Comparison of ENCODE assay signal across 13 mouse cellular contexts in genomic region chr17:88400122-88400521, GRCm38 (mm10). TPM values are rescaled to one million over a fixed set of nuclear protein-coding genes. Genes with fewer than 3 reads are reported as not detected.
DNase-seq lines count a peak whose midpoint lies in the region; ATAC-seq and TF ChIP-seq lines count a peak whose summit lies in the region.
"Had no signal": no experiment of that assay in that cellular context is flagged by ENCODE, and none has a peak within 500 bp of the region (broad histone marks: within the 10 kb centered on the region; RNA-seq: fewer than 3 reads in every experiment).

No protein-coding gene starts in this region.

- no peaks in the 10 kb centered on the region for H3K4me1 ChIP-seq in midbrain, postnatal 0 days (ENCODE audit: insufficient read depth, low read length)
- peaks cover 3% of the 10 kb centered on the region for H3K4me1 ChIP-seq in heart, adult 2 months (ENCODE audit: control insufficient read depth, insufficient read depth, low read length)

- no peak overlapping the region for H3K4me3 ChIP-seq in left cerebral cortex, adult 2 months
- H3K4me3 ChIP-seq in midbrain, postnatal 0 days (ENCODE audit: low read depth, low read length): no peak overlapping the region
- H3K4me3 ChIP-seq in heart, adult 2 months: no peak overlapping the region
- H3K4me3 ChIP-seq: erythroblast, embryonic 14.5 days; heart, embryonic 13.5 days had no signal

- H3K36me3 ChIP-seq in midbrain, postnatal 0 days (ENCODE audit: insufficient read depth, low read length): no peaks in the 10 kb centered on the region
- no peaks in the 10 kb centered on the region for H3K36me3 ChIP-seq in heart, adult 2 months (ENCODE audit: control insufficient read depth, insufficient read depth, low read length)
- H3K36me3 ChIP-seq: heart, embryonic 13.5 days had no signal

- no peaks in the 10 kb centered on the region for H3K9me3 ChIP-seq in midbrain, postnatal 0 days (ENCODE audit: low read length)
- H3K9me3 ChIP-seq: heart, embryonic 13.5 days had no signal

- no peak overlapping the region for H3K9ac ChIP-seq in midbrain, postnatal 0 days (replicated peaks; ENCODE audit: low read length, poor library complexity, severe bottlenecking)
- no peak overlapping the region for H3K9ac ChIP-seq in heart, adult 2 months (ENCODE audit: low read depth, low read length)
- H3K9ac ChIP-seq: heart, embryonic 13.5 days; liver, postnatal 0 days had no signal

- intact Hi-C loops in left cerebral cortex, postnatal 4 days (cut with DNase I): no loop called here
- intact Hi-C loops in left cerebral cortex, adult 2 months (cut with DNase I): no loop called here
- intact Hi-C loops in heart, adult 2 months (cut with DNase I): no loop called here

- no peaks in the 10 kb centered on the region for H3K79me2 ChIP-seq in heart, adult 2 months (replicated peaks; ENCODE audit: control insufficient read depth, insufficient read depth, low read length)

- TF ChIP-seq POLR2A in heart, adult 2 months (IDR thresholded peaks at IDR 0.05; ENCODE audit: insufficient read depth, low read depth, low read length): no peak

- 42% methylated on average over 6 of the region's 6 CpGs for WGBS in midbrain, postnatal 0 days
- 63% methylated on average over 6 of the region's 6 CpGs for WGBS in heart, adult 2 months

- TF ChIP-seq EP300 in heart, adult 2 months (IDR thresholded peaks at IDR 0.05; ENCODE audit: insufficient read depth, low read depth, low read length): no peak

- TF ChIP-seq CTCF in left cerebral cortex, adult 2 months (IDR thresholded peaks at IDR 0.05): no peak
- TF ChIP-seq CTCF in midbrain, postnatal 0 days (IDR thresholded peaks at IDR 0.05): no peak
- no peak for TF ChIP-seq CTCF in heart, adult 2 months (IDR thresholded peaks at IDR 0.05)

- H3K27ac ChIP-seq in left cerebral cortex, adult 2 months: no peak overlapping the region
- no peak overlapping the region for H3K27ac ChIP-seq in midbrain, postnatal 0 days (ENCODE audit: low read depth, low read length)
- no peak overlapping the region for H3K27ac ChIP-seq in heart, adult 2 months
- H3K27ac ChIP-seq: heart, embryonic 13.5 days; kidney, postnatal 0 days had no signal

- H3K27me3 ChIP-seq in midbrain, postnatal 0 days (ENCODE audit: insufficient read depth, low read length): no peaks in the 10 kb centered on the region
- no peaks in the 10 kb centered on the region; the same call in 1 of the 2 replicates for H3K27me3 ChIP-seq in heart, adult 2 months (ENCODE audit: control insufficient read depth, insufficient read depth, low read length)

- no peak overlapping the region for H3K4me2 ChIP-seq in midbrain, postnatal 0 days (ENCODE audit: low read depth, low read length, poor library complexity, severe bottlenecking)
- H3K4me2 ChIP-seq: heart, embryonic 13.5 days had no signal

- peak; percentile 56 for DNase-seq in left cerebral cortex, postnatal 4 days
- DNase-seq in left cerebral cortex, adult 2 months (ENCODE audit: extremely low spot score in 1 of 2, low spot score in 2 of 2): no peak
- DNase-seq in cerebellum, adult 11 months: peak; percentile 65
- peak; percentile 90 to 92 for DNase-seq in cerebellum, postnatal 10 days
- peak; percentile 71 for DNase-seq in midbrain, postnatal 0 days (ENCODE audit: low spot score)
- no peak for DNase-seq in heart, adult 2 months
- DNase-seq in right cerebral cortex, postnatal 14 days: no peak
- DNase-seq: liver, postnatal 0 days had no signal

- ATAC-seq in midbrain, postnatal 0 days (ENCODE audit: low FRiP score): no peak
- ATAC-seq: CD4-positive, CD25-positive, alpha-beta regulatory T cell, adult 4 months; inflammation-experienced regulatory T-cells, adult 6 months; liver, postnatal 0 days had no signal

RNA-seq across cellular contexts. Expression of gene Foxn2, which starts 40.4 kb away (rescaled TPM):
- 10 to 100 TPM; 13.7 to 14.6 TPM for total RNA-seq in left cerebral cortex, postnatal 4 days (2021)
- 10 to 100 TPM; 15.6 to 15.9 TPM for total RNA-seq in left cerebral cortex, adult 2 months (2021)
- total RNA-seq in midbrain, postnatal 0 days (2014; rRNA removed): 7.7 and 12.7 TPM in 2 replicates
- polyA plus RNA-seq in midbrain, postnatal 0 days (2015; fragmentation: Nextera tagmentation; extraction: Ambion mirVana): 4.5 and 5.3 TPM in 2 replicates
- 1 to 10 TPM; 7.4 to 9.4 TPM for total RNA-seq in heart, adult 2 months (2021)
- 2.6 and 2.8 TPM in 2 replicates for polyA plus RNA-seq in heart, adult 2 months (2012; rRNA removed)

Comparison
In these comparisons a context has a peak if more than half of its experiments do, and no peak if none do; other contexts are left out.
1. DNase-seq: peak in left cerebral cortex, postnatal 4 days (single experiment), cerebellum, adult 11 months (single experiment), cerebellum, postnatal 10 days (2 of 2) and midbrain, postnatal 0 days (single experiment); none in left cerebral cortex, adult 2 months (0 of 2), heart, adult 2 months (0 of 2) and right cerebral cortex, postnatal 14 days (single experiment).